Mouse (Mus musculus) megakaryocyte, embryonic 14.5 days (primary cell): ENCODE data around the gene Itgb2l. TPM values are rescaled to one million over a fixed set of nuclear protein-coding genes. Genes with fewer than 3 reads are reported as not detected.
"Not testable (repeated sequence)": the region's sequence is repeated elsewhere in the genome, so short reads cannot be mapped to it uniquely, and the experiment has no call there.

Source experiments
- H3K27me3 ChIP-seq: replicated peaks from 2 replicates; pipeline ENCODE3; 2012; ENCODE audit warnings: inconsistent platforms
- H3K36me3 ChIP-seq: replicated peaks from 2 replicates; pipeline ENCODE3; 2012; ENCODE audit warnings: low read length, inconsistent platforms, mixed read lengths
- H3K4me1 ChIP-seq: 2 replicates; pipeline ENCODE4 v1.6.1; 2012; ENCODE audit warnings: inconsistent platforms
- H3K4me3 ChIP-seq: replicated peaks from 2 replicates; pipeline ENCODE3; 2012; ENCODE audit warnings: moderate library complexity, mild to moderate bottlenecking, inconsistent platforms
- H3K9me3 ChIP-seq: 2 replicates; pipeline ENCODE4 v1.6.1; 2012; ENCODE audit warnings: inconsistent platforms
- FLI1 ChIP-seq: IDR thresholded peaks from 2 replicates; pipeline ENCODE4 v1.6.1; 2012; ENCODE audit warnings: low read length, inconsistent platforms, mixed read lengths
- GATA1 ChIP-seq: IDR thresholded peaks from 3 replicates; pipeline ENCODE4 v1.6.1; 2012; ENCODE audit warnings: mixed read lengths, low read length, inconsistent platforms, borderline replicate concordance
- polyA plus RNA-seq: library from polyadenylated mRNA; stranded (reverse); fragments of >175 nt; gene quantifications from 2 replicates; pipeline ENCODE4 v1.2.3, GENCODE M21; 2012; ENCODE audit warnings: low replicate concordance; ENCODE audit not compliant: insufficient read depth

Gene Itgb2l
- polyA plus RNA-seq, 1 experiment: 0.50 TPM

DNA sequence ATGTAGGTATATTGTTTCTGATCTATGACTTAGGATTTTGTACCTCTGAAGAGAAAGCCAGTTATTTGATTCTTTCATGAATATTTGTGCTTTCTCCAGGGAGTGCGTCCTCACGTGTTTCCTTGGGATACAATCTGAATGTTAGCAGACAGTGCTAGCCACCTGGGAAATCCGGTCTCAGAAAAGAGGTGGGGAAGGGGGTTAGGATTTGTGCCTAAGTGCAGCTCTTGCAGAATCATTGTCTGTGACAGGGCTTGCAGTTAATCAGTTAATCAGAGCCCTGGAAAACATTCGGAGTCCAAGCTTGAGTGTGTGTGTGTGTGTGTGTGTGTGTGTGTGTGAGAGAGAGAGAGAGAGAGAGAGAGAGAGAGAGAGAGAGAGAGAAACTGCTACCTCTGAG, 24.6 kb upstream of the Itgb2l start:
- H3K36me3 ChIP-seq: no peaks in the 10 kb centered on the region
- no peak overlapping the region for H3K4me3 ChIP-seq
- H3K27me3 ChIP-seq: peaks cover 8% of the 10 kb centered on the region
- no peaks in the 10 kb centered on the region for H3K9me3 ChIP-seq
- H3K4me1 ChIP-seq: peaks cover 3% of the 10 kb centered on the region; the same call in 1 of the 2 replicates
- no peak for TF ChIP-seq FLI1
- TF ChIP-seq GATA1: no peak

DNA sequence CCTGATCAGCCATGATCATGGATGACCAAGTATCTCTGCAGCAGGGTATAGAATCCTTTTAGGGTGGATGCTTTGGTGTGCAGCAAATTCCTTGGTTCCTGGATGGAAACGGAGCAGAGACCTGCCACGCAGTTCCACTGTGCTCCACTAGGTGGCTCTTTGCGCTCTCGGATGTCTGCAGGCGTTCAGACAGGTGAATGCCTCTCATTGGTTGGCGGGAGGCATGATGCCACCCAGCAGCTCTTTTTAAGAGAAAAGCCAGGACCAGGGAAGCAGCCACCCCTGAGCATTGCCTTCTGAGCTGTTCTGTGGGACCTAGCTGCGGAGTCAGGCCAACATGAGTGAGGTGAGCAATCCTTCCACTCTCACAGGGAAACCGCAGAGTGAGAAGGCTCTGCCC, 24.0 kb upstream of the Itgb2l start, which contains the start of gene Pcp4:
Gene Pcp4, plus strand, starts transcription at position 162 of the 400 bp plus-strand sequence.
- Histone ChIP-seq H3K9me3 (no peaks in the 10 kb centered on the region), H3K27me3 (peaks cover 8% of the 10 kb centered on the region), H3K4me1 (peaks cover 3% of the 10 kb centered on the region; the same call in 1 of the 2 replicates), H3K4me3 (no peak within 1 kb of the TSS), H3K36me3 (no peaks in the 10 kb centered on the region)
- TF ChIP-seq GATA1 (no peak), FLI1 (no peak)

DNA sequence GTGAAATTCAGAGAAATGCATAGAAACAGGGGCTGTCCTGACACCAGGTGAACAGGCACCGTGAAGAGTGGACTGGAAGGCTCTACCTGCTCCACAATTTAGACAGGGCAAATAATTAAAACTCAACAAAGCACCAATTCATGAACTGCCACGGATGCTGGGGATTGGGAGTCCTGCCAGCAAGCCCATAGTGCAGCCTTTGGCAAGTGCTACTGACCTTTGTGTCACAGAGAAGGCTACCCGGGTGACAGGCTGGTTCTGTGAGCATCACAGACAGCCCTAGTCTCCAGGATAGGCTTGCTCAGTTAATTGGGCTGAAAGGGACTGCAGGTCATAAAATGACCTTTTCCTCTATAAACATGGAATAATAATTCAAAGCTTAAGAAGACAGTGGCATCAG, 17.4 kb upstream of the Itgb2l start:
- H3K36me3 ChIP-seq: no peaks in the 10 kb centered on the region
- H3K27me3 ChIP-seq: peaks cover 3% of the 10 kb centered on the region
- TF ChIP-seq FLI1: no peak
- TF ChIP-seq GATA1: no peak
- H3K4me1 ChIP-seq: no peaks in the 10 kb centered on the region
- H3K9me3 ChIP-seq: no peaks in the 10 kb centered on the region
- no peak overlapping the region for H3K4me3 ChIP-seq

DNA sequence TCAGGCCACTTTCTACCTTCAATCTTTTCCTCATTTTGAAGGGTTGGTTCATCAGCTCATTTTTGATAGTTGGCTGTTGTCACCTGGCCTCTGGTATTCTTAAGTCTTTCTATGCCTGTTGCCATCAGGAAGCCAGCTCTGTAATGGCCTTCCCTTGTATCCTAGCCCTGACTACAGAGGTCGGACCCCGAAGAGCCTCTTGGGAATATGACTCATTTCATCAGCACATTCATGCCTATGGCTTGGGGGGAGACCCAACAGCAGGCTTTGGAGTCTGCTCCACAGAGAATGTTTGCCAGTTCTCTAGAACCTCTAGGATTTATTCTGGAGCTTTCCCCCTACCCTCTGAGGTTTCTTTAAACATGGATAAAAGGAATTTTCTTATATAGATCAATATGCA, 15.9 kb upstream of the Itgb2l start:
- Histone ChIP-seq H3K27me3 (peaks cover 3% of the 10 kb centered on the region), H3K4me1 (no peaks in the 10 kb centered on the region), H3K9me3 (no peaks in the 10 kb centered on the region), H3K4me3 (no peak overlapping the region), H3K36me3 (no peaks in the 10 kb centered on the region)
- TF ChIP-seq GATA1 (no peak), FLI1 (no peak)

DNA sequence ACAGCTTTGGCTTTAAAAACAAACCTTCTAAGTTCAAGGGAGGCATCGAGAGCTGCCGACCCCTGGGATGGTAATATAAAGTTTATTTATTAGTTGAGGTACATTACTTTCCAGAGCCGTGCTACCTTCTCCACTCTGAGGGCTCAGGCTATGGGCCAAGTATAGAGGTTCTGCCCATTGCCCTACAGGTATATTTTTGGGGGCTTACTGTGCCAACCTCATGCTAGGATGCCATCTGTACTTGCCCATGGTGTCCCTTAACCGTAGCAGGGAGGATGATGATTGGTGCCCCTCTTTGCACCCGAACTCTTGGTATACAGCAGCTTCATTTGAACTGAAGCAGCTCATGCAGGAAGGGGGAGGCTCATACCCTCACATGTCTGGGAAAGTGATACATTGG, 14.2 kb upstream of the Itgb2l start:
- Histone ChIP-seq H3K27me3 (peaks cover 3% of the 10 kb centered on the region), H3K36me3 (no peaks in the 10 kb centered on the region), H3K4me1 (no peaks in the 10 kb centered on the region), H3K9me3 (no peaks in the 10 kb centered on the region), H3K4me3 (no peak overlapping the region)
- TF ChIP-seq FLI1 (no peak), GATA1 (no peak)

DNA sequence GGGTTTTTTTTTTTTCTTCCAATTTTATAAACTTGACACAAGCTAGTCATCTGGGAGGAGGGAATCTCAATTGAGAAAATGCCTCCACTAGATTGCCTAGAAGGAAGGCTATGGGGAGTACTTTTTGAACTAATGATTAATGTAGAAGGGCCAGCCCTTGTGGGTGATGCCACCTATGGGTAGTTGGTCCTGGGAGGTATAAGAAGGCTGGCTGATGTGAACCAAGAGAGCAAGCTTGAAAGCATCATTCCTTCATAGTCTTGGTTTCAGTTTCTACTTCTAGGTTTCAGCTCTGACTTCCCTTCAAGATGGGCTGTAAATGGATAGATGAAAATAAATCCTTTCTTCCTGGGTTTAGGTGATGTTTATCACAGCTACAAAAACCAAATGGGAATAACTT, 10.7 kb upstream of the Itgb2l start:
- no peaks in the 10 kb centered on the region for H3K27me3 ChIP-seq
- no peaks in the 10 kb centered on the region for H3K4me1 ChIP-seq
- H3K4me3 ChIP-seq: no peak overlapping the region
- TF ChIP-seq FLI1 (no peak), GATA1 (no peak)
- no peaks in the 10 kb centered on the region for H3K9me3 ChIP-seq
- no peaks in the 10 kb centered on the region for H3K36me3 ChIP-seq

DNA sequence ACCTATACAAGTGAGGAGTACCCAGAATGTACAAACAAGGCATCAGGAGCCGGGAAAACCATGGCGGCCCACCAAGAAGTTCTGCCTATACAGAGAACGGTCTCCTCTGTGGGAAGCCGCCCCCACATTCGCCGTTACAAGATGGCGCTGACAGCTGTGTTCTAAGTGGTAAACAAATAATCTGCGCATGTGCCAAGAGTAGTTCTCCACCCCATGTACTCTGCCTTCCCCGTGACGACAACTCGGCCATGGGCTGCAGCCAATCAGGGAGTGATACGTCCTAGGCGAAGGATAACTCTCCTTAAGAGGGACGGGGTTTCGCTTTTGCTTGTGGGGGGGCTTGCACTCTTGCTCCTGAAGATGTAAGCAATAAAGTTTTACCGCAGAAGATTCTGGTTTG, 7.5 kb upstream of the Itgb2l start:
- not testable (repeated sequence) for H3K36me3 ChIP-seq, H3K4me1 ChIP-seq, H3K4me3 ChIP-seq, H3K27me3 ChIP-seq, H3K9me3 ChIP-seq

DNA sequence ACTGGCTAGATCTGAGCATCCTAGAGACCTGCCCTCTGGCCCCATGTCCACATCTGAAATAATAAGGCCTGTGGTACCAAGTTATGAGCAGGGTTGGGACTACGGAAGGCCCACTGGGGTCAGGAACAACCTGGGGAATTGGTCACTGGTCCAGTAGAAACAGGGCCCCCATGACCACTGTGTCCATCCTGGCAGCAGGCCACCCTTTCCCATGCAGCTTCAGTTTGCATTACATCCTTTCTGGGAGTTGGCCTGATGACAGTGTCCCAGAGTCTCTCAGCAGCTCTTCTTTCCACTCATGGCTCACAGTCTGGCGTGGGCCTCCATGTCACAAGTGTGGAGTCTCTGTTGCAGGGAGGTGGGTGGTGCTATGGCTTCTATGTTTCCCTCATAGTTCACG, 1.6 kb downstream of the Itgb2l start:
- Histone ChIP-seq H3K27me3 (no peaks in the 10 kb centered on the region), H3K9me3 (no peaks in the 10 kb centered on the region), H3K4me3 (no peak overlapping the region), H3K36me3 (no peaks in the 10 kb centered on the region), H3K4me1 (no peaks in the 10 kb centered on the region)
- no peak for TF ChIP-seq GATA1
- TF ChIP-seq FLI1: no peak

DNA sequence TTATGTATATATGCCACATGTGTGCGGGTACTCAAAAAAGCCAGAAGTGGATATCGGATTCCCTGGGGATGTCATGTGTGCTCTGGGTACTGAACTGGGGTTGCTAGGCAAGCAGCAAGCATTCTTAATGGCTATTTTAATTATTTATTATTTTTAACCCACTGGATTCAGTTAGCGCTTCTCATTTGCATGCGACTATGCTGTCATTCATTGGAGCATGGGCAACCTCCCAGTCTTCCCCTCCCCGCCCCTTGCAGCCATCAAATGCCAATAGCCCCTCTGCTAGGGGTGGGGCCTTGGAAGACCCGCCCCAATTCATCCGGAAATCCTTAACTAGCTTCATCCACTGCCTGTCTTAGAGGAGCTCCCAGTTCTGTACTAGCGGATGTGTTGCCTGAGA, 2.5 kb downstream of the Itgb2l start:
- Histone ChIP-seq H3K9me3 (no peaks in the 10 kb centered on the region), H3K27me3 (no peaks in the 10 kb centered on the region), H3K36me3 (no peaks in the 10 kb centered on the region), H3K4me3 (no peak overlapping the region), H3K4me1 (no peaks in the 10 kb centered on the region)
- TF ChIP-seq GATA1 (no peak), FLI1 (no peak)

DNA sequence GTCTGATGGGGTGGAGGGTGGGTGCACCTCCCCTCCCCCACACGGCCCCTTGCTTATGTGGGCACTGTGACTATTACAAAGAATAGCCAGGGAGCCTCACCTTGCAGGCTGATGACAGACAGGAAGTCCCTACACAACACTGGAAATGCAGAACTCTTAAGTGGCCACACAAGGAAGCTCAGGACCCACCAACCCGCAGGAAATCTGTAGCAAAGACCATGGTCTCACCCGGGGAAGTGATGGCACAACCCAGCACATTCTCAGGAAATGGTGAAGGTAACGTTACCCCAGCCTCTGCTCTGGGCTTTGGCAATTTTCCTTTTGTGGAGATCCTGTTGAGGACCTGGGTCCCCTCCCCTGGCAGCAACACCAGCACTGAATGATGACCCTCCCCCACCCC, 3.7 kb downstream of the Itgb2l start:
- Histone ChIP-seq H3K9me3 (no peaks in the 10 kb centered on the region), H3K4me1 (no peaks in the 10 kb centered on the region), H3K36me3 (no peaks in the 10 kb centered on the region), H3K4me3 (no peak overlapping the region), H3K27me3 (no peaks in the 10 kb centered on the region)
- TF ChIP-seq FLI1 (no peak), GATA1 (no peak)

DNA sequence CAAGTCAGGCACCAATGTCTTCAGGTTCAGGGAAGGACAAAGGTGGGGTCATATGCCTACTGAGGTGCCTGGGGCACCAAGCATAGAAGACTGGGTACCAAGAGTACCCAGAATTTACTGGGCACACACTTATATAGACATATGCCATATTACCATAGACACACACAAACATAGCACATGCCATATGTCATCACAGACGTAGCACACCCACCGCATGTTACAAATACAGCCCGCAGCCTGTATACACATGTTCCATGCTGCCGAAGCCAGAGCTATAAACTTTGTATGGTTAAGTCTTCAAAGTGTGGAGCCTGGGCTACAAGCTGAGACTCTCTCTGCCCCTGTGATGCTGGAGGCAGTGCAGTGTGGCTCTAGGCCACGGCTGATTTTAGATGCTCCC, 4.5 kb downstream of the Itgb2l start:
- no peak for TF ChIP-seq GATA1
- TF ChIP-seq FLI1: no peak
- H3K36me3 ChIP-seq: no peaks in the 10 kb centered on the region
- H3K4me3 ChIP-seq: no peak overlapping the region
- no peaks in the 10 kb centered on the region for H3K9me3 ChIP-seq
- H3K27me3 ChIP-seq: peaks cover 2% of the 10 kb centered on the region
- no peaks in the 10 kb centered on the region for H3K4me1 ChIP-seq
